Mouse (Mus musculus) kidney, postnatal 4 days (tissue): ENCODE measurements at regions not wholly inside any gene's neighbourhood (a gene's known extent, or its start where the extent isn't known, plus 50 kb on each side); places are given as distances from the start of the nearest gene placed in this dataset.

ENCODE experiments used
- DNase-seq, 2 experiments: peaks; one replicate each; pipeline ENCODE4 v3.0.0; 2021; ENCODE audit warnings: mixed read lengths in 2 of 2

DNA sequence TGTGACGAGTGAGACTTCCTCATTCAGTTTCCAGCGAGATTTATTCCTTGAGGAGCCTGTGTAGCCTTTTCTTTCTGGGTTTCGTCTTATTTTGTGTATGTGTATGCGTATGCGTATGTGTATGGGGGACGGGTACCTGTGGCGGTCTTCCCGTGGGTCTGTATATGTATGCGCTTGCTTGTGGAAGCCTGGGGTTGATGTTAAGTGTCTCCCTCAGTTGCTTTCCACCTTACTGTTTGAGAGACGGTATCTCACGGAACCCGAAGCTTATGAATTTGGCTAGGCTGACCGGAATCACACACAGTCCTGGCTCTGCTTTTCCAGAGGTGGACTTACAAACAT lies 87.1 kb downstream of the Ankrd50 start:
- DNase-seq = no peak

DNA sequence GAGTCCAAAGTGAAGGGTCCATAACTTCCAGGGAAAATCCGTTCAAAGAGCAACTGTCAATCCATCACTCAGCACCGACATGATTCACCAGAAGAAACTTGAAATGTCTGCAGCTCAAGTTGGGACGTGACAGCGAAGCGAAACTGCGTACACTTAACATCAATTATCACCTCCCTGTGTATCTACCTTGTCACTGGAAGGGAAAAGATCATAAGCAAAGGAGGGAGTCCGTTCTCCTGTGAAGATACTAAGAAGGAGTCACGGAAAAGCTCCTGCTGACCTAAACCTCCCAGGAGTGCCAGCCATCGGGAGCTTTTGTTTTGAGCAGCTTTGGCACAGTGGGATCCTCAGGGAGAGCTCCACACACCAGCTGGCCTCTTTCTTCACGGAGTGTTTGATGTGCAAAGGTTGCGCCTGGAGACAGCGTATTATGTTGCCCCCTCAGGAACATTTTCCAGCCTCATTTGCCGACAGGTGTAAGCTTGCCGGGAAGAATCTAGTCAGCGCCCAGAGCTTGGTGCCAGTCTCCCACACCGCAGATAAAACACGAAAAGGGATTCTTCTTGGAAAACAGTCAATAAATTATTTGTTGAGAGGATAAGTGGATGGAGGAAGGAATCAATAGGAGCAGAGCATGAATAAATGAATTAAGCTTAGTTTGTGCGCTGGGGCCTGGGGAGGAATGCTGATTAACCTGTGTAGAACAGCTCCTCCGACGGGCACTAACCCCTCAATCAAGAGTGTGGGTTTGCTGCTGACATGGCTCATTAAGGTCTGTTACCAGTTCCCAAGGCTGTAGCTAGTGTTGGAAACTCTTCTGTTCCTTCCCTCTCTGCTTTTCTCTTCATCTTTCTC lies 87.7 kb downstream of the Ankrd50 start:
- peak; percentile 3 to 9 for DNase-seq

GRCm38 (mm10) chr3:38394308-38394707 lies 90.3 kb downstream of the Ankrd50 start:
- no peak for DNase-seq

GRCm38 (mm10) chr3:38389647-38390046 lies 95.0 kb downstream of the Ankrd50 start:
- no peak for DNase-seq

DNA sequence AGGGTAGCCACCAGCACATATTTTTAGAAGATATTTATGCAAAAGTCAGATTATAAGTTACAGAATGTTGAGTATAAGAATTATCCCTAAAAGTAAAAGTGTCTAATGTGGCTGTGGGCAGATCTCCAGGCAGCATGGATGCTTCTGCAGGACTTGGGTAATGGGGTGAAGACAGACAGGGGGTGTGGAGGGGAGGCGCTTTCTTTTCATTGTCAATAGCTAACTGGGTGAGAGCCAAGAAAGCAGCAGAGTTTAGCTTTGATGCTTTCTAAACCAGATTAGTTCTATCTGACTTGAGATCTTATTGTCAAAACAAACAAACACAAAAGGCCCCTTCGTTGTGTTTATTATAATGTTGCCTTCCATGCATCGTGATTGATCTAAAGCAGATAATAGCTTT lies 95.7 kb downstream of the Ankrd50 start:
- peak; percentile 5 to 8 for DNase-seq

DNA sequence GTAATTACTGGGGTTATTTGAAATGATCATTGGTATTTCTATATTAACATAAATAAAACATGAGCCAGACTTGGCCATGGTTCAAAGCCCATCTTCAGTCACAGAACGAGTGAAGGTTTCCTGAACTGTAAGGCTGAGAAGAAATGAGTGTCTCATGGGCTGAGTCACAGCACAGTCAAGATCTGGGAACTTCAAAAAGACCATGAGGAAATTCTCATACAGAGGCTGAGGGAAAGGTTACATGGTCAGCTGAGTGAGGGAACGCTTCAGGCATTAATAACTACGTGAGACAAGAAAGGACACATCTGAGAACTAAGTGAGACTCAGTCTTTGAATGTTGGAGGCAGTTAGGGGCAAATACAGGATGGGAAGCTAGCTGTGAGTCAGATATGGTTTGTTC lies 101.9 kb downstream of the Ankrd50 start:
- DNase-seq = no peak

GRCm38 (mm10) chr3:38381623-38382022 lies 103.0 kb downstream of the Ankrd50 start:
- DNase-seq = peak; percentile 14 to 38

GRCm38 (mm10) chr3:38373690-38374089 lies 111.0 kb downstream of the Ankrd50 start:
- DNase-seq = no peak

DNA sequence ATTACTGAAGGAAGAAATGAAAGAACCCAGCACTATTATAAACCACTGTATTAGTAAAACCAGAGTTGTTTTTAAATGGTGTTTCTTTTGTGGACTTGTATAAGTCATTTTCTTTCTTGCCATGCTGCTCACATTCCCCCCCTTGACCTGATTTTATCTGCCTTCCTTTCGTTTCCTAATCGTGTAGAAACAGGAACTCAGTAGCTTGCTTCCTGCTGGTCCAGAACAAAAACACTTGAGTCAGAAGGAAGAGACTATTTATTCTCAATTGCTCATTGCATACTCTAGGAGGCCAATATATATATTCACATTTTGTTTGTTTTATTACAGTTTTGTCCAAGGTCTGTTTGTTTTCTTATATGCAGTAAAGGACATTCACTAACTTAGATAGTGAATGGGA lies 112.9 kb downstream of the Ankrd50 start:
- DNase-seq = no peak

GRCm38 (mm10) chr3:38363888-38364287 lies 120.8 kb downstream of the Ankrd50 start:
- no peak for DNase-seq

GRCm38 (mm10) chr3:38361411-38361810 lies 123.2 kb downstream of the Ankrd50 start:
- DNase-seq = no peak

DNA sequence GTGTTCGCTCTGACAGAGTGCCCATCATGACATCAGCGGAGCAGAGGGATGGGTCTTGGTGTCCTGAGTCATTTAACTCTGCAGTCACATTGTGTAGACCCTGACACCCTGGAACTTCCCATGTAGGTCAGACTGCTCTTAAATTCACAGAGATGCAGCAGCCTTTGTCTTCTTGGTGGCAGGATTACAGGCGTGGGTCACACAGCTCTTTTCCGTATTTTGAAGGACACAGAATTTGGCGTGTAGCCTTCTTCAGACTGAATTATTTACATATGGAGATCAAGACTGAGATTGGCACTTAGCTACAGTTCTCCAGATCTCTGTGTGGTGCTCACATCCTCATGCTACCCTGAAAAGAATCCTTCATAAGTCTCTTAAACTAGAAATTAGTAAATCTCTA lies 123.7 kb downstream of the Ankrd50 start:
- peak in 1 of 2 experiments; percentile 28 for DNase-seq

DNA sequence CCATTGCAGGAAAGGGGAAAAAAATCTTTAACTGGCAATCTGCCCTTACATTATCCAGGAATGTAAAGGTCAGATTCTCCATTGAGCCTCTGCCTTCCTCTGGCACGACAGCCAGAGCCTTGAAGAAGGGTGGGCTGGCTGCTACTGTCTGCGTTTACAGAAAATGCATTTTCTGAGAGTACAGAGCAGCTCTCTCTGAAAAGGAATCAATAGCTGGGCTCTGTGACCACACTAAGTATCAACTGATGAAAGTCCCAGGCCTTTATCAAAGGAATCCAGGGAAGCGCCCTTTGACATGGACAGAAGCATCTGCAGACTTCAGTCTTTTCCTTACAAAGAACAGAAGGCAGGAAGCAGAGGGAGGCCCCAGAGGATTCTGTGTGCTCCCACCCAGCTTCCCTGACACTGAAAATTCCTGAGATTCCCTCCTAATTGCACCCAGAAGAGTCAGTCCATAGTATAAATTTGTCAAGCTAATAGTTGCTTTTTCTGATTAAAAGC lies 124.2 kb downstream of the Ankrd50 start:
- DNase-seq = peak in 1 of 2 experiments; percentile 30

- peak; percentile 16 to 26 for DNase-seq
Observed at GRCm38 (mm10) chr3:38357905-38358491, 126.6 kb downstream of the Ankrd50 start.

DNA sequence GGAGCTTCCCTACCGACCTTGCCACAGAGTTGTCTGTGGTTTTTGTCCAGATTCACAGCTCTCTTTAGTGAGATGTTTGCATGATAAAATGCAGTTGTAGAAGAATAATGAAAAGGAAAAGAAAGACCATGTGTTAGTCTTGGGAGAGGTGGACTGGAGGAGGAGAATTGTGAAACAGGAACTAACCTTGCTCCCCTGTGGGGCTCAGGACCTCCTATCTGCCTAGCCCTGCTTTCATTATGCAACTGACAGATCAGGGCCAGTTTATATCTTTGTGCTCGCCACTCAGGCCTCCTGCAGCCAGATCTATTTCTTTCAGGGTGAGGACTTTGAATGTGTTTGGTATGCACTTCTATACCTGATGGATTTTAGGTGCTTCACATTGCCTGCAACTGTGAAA lies 140.4 kb downstream of the Ankrd50 start:
- no peak for DNase-seq

DNA sequence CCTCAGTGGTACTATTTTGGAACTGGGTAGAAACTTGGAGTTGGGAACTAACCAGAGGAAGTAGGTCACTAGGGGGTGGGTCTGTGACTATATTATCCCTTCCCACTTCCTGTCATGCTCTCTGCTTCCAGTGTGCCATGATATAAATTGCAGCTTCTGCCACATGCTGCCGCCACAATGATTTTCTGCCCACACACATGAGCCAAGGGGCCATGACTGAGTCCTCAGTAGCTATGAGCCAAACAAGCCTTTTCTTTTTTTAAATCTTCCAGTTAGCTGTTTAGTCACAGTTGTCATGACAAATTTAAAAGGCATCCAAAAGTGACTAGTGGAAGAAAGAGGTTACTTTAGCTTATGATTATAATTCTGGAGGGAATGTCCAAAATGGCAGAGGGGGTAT lies 143.0 kb downstream of the Ankrd50 start:
- DNase-seq = no peak

- no peak for DNase-seq
Observed at GRCm38 (mm10) chr3:38333321-38333910, 151.2 kb downstream of the Ankrd50 start.

GRCm38 (mm10) chr3:38331169-38331568 lies 153.5 kb downstream of the Ankrd50 start:
- DNase-seq = no peak

DNA sequence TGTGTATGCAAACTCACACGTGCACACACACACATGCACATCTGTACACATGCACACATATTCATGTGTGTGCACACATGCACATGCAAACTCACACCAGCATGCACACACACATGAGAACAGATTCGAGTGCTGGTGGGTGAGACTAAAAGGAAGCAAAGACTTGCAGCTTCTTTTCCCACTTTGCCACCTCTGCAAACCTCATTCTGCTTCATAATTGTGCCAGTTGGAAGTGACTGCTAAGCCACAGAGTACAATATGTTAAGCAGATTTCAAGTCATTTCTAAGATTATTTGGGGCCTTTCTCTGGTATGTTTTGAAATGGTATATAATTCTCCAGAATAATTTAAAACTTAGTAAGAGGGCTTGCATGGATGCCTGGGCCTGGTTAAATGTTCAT lies 157.4 kb downstream of the Ankrd50 start:
- DNase-seq = no peak

GRCm38 (mm10) chr3:38326211-38326610 lies 158.4 kb downstream of the Ankrd50 start:
- no peak for DNase-seq

- no peak for DNase-seq
Observed at GRCm38 (mm10) chr3:38324663-38325062, 160.0 kb downstream of the Ankrd50 start.

DNA sequence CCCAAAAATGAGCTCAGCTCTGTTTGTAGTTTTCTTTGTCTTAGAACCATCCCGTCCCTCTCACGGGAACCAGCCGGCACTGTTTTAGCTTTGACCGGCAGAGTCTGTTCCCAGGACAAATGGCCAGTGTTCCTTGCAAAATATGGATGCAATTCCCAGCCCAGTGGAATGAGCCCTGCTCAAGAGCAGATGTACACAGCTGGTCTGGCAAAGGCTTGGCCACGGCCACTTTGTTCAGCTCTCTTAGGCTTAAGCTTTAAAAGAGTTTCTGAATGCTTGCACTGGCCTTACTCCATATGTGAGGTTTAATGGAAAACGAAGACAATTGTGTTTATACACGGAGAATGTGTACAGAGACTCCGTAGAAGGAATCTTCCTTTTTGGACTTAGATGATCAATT lies 162.2 kb downstream of the Ankrd50 start:
- peak; percentile 75 to 83 for DNase-seq

- DNase-seq = no peak
Observed at GRCm38 (mm10) chr3:38321620-38322019, 163.0 kb downstream of the Ankrd50 start.

DNA sequence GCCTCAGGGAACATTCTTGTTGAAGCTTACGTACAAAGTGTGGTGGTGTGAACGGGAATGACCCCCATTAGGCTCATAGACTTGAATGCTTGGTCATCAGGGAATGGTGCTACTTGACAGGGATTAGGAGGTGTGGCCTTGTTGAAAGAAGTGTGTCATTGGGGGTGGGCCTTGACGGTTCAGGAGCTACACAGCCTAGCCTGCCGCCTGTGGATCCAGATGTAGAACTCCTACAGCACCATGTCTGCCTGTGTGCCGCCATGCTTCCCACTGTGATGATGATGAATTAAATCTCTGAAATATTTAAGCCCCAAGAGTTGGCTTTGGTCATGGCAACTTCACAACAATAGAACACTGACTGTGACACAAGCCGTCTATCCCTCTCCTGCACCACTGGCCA lies 163.6 kb downstream of the Ankrd50 start:
- no peak for DNase-seq
